Mouse (Mus musculus) midbrain, postnatal 0 days (tissue): ENCODE results near the gene Mapkap1. TPM values are rescaled to one million over a fixed set of nuclear protein-coding genes. Genes with fewer than 3 reads are reported as not detected.

Experiments
- ATAC-seq: fragments of 200-750 bp; cut with Nextera tagmentation; 2 replicates; pipeline ENCODE4 v1.8.0; 2017; ENCODE audit warnings: moderate number of reproducible peaks, mild to moderate bottlenecking, moderate TSS enrichment, moderate library complexity; ENCODE audit not compliant: low FRiP score
- DNase-seq: peaks from one replicate; pipeline ENCODE4 v3.0.0-alpha.2; 2015; ENCODE audit warnings: low spot score
- H3K27ac ChIP-seq: fragments of 300-500 bp; sonication (generic); 2 replicates; pipeline ENCODE4 v1.5.1; 2014; ENCODE audit warnings: low read depth, mild to moderate bottlenecking, low read length, mixed read lengths
- H3K27me3 ChIP-seq: fragments of 300-500 bp; sonication (generic); 2 replicates; pipeline ENCODE4 v1.6.1; 2014; ENCODE audit warnings: low read length, control low read depth, mixed read lengths; ENCODE audit not compliant: insufficient read depth
- H3K36me3 ChIP-seq: fragments of 300-500 bp; sonication (generic); 2 replicates; pipeline ENCODE4 v1.6.1; 2014; ENCODE audit warnings: low read length, control low read depth, mixed read lengths; ENCODE audit not compliant: insufficient read depth
- H3K4me1 ChIP-seq: fragments of 300-500 bp; sonication (generic); 2 replicates; pipeline ENCODE4 v1.6.1; 2014; ENCODE audit warnings: mild to moderate bottlenecking, control low read depth, antibody characterized with exemption, low read length, mixed read lengths; ENCODE audit not compliant: insufficient read depth
- H3K4me2 ChIP-seq: fragments of 300-500 bp; sonication (generic); 2 replicates; pipeline ENCODE4 v1.6.1; 2014; ENCODE audit warnings: low read depth, mild to moderate bottlenecking, low read length, mixed read lengths; ENCODE audit not compliant: poor library complexity, severe bottlenecking
- H3K4me3 ChIP-seq: fragments of 300-500 bp; sonication (generic); 2 replicates; pipeline ENCODE4 v1.5.1; 2014; ENCODE audit warnings: low read depth, mild to moderate bottlenecking, low read length, moderate library complexity
- H3K9ac ChIP-seq: fragments of 300-500 bp; sonication (generic); replicated peaks from 2 replicates; pipeline ENCODE4 v1.6.1; 2014; ENCODE audit warnings: mild to moderate bottlenecking, low read length, moderate library complexity, mixed read lengths; ENCODE audit not compliant: poor library complexity, severe bottlenecking
- H3K9me3 ChIP-seq: fragments of 300-500 bp; sonication (generic); 2 replicates; pipeline ENCODE4 v1.6.1; 2016; ENCODE audit warnings: low read length, control low read depth
- CTCF ChIP-seq: IDR thresholded peaks from 2 replicates; pipeline ENCODE4 v1.5.1; 2016; ENCODE audit warnings: antibody characterized with exemption, mild to moderate bottlenecking
- WGBS: fragments of 180-500 bp; shearing (Covaris S2); extraction: QIAGEN DNeasy Blood & Tissue Kit; methylation state at CpG from one replicate; pipeline ENCODE4 v1.1.7; 2014; 5-methylcytosine and 5-hydroxymethylcytosine counted together
- polyA plus RNA-seq: library from polyadenylated mRNA; unstranded; fragments of >200 nt; fragmentation: Nextera tagmentation; extraction: Ambion mirVana; gene quantifications from 2 replicates; pipeline ENCODE4 v1.2.1, GENCODE M21; 2015
- total RNA-seq: library from RNA; depleted of rRNA; stranded (reverse); fragments of >200 nt; gene quantifications from 2 replicates; pipeline ENCODE4 v1.2.3, GENCODE M21; 2014

Mapkap1 gene
- total and polyA plus RNA-seq, 2 experiments from 2014 or later: 83.0 to 101 TPM

GRCm38 (mm10) chr2:34573073-34573472 is 166.5 kb downstream of the Mapkap1 start:
- DNase-seq (no peak), ATAC-seq (no peak)
- H3K4me1 ChIP-seq: peaks cover 7% of the 10 kb centered on the region; the same call in 1 of the 2 replicates
- H3K4me2 ChIP-seq: no peak overlapping the region
- no peaks in the 10 kb centered on the region for H3K36me3 ChIP-seq
- no peak overlapping the region for H3K27ac ChIP-seq
- no peak overlapping the region for H3K4me3 ChIP-seq
- no peak for TF ChIP-seq CTCF
- H3K9me3 ChIP-seq: no peaks in the 10 kb centered on the region
- 82% methylated on average over 4 of the region's 4 CpGs for WGBS
- no peak overlapping the region for H3K9ac ChIP-seq
- no peaks in the 10 kb centered on the region for H3K27me3 ChIP-seq

GRCm38 (mm10) chr2:34588546-34588945 is 182.0 kb downstream of the Mapkap1 start:
- Histone ChIP-seq H3K9ac (no peak overlapping the region), H3K4me3 (no peak overlapping the region), H3K27ac (no peak overlapping the region), H3K36me3 (peaks cover 9% of the 10 kb centered on the region; the same call in 1 of the 2 replicates), H3K4me2 (no peak overlapping the region), H3K4me1 (no peaks in the 10 kb centered on the region), H3K9me3 (no peaks in the 10 kb centered on the region), H3K27me3 (no peaks in the 10 kb centered on the region)
- DNase-seq: no peak
- ATAC-seq: no peak
- 81% methylated on average over 8 of the region's 8 CpGs for WGBS
- TF ChIP-seq CTCF: no peak

- no peak for ATAC-seq
- no peaks in the 10 kb centered on the region for H3K4me1 ChIP-seq
- H3K27me3 ChIP-seq: no peaks in the 10 kb centered on the region
- no peak overlapping the region for H3K4me3 ChIP-seq
- no peak overlapping the region for H3K4me2 ChIP-seq
- WGBS: 88% methylated on average over 16 of the region's 16 CpGs
- no peak overlapping the region for H3K9ac ChIP-seq
- no peak for DNase-seq
- H3K9me3 ChIP-seq: no peaks in the 10 kb centered on the region
- H3K36me3 ChIP-seq: no peaks in the 10 kb centered on the region
- no peak overlapping the region for H3K27ac ChIP-seq
- TF ChIP-seq CTCF: no peak
Measured at GRCm38 (mm10) chr2:34591721-34592360, 185.3 kb downstream of the Mapkap1 start.

- no peaks in the 10 kb centered on the region for H3K36me3 ChIP-seq
- ATAC-seq (no peak), DNase-seq (no peak)
- TF ChIP-seq CTCF: no peak
- no peak overlapping the region for H3K9ac ChIP-seq
- WGBS: 83% methylated on average over 8 of the region's 8 CpGs
- H3K27me3 ChIP-seq: no peaks in the 10 kb centered on the region
- H3K9me3 ChIP-seq: no peaks in the 10 kb centered on the region
- no peak overlapping the region for H3K4me3 ChIP-seq
- H3K4me2 ChIP-seq: no peak overlapping the region
- no peaks in the 10 kb centered on the region for H3K4me1 ChIP-seq
- no peak overlapping the region for H3K27ac ChIP-seq
Measured at GRCm38 (mm10) chr2:34592361-34592960, 185.9 kb downstream of the Mapkap1 start.

- H3K27ac ChIP-seq: no peak overlapping the region
- ATAC-seq (no peak), DNase-seq (no peak)
- no peak overlapping the region for H3K9ac ChIP-seq
- no peaks in the 10 kb centered on the region for H3K9me3 ChIP-seq
- WGBS: 87% methylated on average over 5 of the region's 5 CpGs
- H3K4me2 ChIP-seq: no peak overlapping the region
- H3K36me3 ChIP-seq: no peaks in the 10 kb centered on the region
- H3K4me1 ChIP-seq: no peaks in the 10 kb centered on the region
- H3K27me3 ChIP-seq: no peaks in the 10 kb centered on the region
- H3K4me3 ChIP-seq: no peak overlapping the region
- no peak for TF ChIP-seq CTCF
Measured at GRCm38 (mm10) chr2:34594001-34594400, 187.4 kb downstream of the Mapkap1 start.

- Histone ChIP-seq H3K9ac (no peak overlapping the region), H3K4me3 (no peak overlapping the region), H3K27me3 (no peaks in the 10 kb centered on the region), H3K4me2 (no peak overlapping the region), H3K9me3 (no peaks in the 10 kb centered on the region), H3K27ac (no peak overlapping the region), H3K36me3 (no peaks in the 10 kb centered on the region), H3K4me1 (0 out of 2 replicates have a peak, but pooled peaks cover 2% of the 10 kb centered on the region)
- ATAC-seq: no peak
- WGBS: 61% methylated on average over 5 of the region's 5 CpGs
- TF ChIP-seq CTCF: no peak
- no peak for DNase-seq
Measured at GRCm38 (mm10) chr2:34599606-34600255, 193.2 kb downstream of the Mapkap1 start.
